Mouse (Mus musculus): ENCODE measurements at regions not wholly inside any gene's neighbourhood (a gene's known extent, or its start where the extent isn't known, plus 50 kb on each side); places are given as distances from the start of the nearest gene placed in this dataset.

DNA sequence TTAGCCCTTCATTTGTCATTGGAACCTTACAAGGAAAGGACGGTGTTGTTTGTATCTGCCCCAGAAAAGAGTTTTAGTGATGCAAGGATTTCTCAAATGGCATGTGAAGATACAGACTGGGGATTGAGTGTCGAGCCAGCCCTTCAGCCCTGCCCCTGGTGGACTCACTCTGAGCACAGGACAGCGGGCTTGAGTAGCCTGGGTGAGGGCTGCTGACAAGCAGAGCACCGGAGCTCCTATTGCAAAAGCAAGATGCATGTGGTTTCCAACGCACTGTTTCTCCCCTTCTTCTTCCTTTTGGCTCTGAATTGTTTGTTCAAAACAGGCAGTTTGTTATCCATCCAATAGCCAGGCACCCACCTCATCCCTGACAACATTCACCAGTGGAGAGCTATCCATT is 59.0 kb upstream of the Rell1 start:
- TF ChIP-seq GATA1 (IDR thresholded peaks at IDR 0.05; ENCODE audit: low read depth, low read length) (no peak), RCOR1 (IDR thresholded peaks at IDR 0.05; ENCODE audit: low read depth, low read length) (no peak), NELFE (IDR thresholded peaks at IDR 0.05; ENCODE audit: low read depth, low read length) (no peak), POLR2A (IDR thresholded peaks at IDR 0.05; ENCODE audit: control insufficient read depth in 1 of 2, insufficient read depth in 1 of 2, low read depth in 1 of 2, low read length in 2 of 2, poor library complexity in 1 of 2) (no peak), ZNF384 (IDR thresholded peaks at IDR 0.05; ENCODE audit: low read depth, low read length) (no peak)
